In the genomic region with DNA sequence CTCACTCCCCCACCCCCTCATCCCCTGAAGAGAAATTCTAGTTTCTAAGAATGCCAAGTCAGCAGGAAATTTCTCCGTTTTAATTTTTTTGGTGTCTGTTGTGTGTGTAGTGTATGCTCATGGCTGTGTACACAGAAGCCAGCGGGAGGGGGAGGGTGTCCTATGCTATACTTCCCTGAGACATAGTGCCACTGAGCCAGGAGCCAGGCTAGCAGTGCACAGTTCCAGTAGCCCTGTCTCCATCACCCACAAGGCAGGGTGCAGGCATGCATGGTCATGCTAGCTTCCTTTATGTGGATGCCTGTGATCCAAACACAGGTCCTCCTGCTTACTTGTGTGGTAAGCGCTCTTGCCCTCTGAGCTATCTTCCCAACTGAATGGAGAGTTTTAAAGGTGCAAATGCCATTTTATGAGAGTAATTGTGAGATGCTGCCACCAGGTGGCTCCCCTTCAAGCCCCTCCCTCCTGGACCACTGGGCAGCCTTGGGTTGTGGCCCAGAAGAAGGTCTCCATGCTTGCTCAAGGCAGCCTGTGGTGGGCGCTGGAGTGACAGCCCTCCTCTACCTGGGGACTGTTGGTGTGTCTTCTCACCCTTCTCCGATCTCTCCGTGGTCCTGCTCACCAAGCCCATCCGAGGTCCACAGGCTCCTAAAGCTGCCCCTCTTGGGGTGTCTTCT, we compare ENCODE assay signal across 13 mouse cellular contexts.
DNase-seq lines count a peak whose midpoint lies in the region; ATAC-seq and TF ChIP-seq lines count a peak whose summit lies in the region.
"Had no signal": no experiment of that assay in that cellular context is flagged by ENCODE, and none has a peak within 500 bp of the region (broad histone marks: within the 10 kb centered on the region; RNA-seq: fewer than 3 reads in every experiment).

No protein-coding gene starts in this region.

- peak; percentile 64 for TF ChIP-seq CTCF in layer of hippocampus, adult 2 months (conservative IDR thresholded peaks at IDR 0.05)

- H3K4me3 ChIP-seq in layer of hippocampus, adult 2 months = no peak overlapping the region
- H3K4me3 ChIP-seq: limb, embryonic 12.5 days had no signal

- H3K27ac ChIP-seq in layer of hippocampus, adult 2 months = no peak overlapping the region
- H3K27ac ChIP-seq: limb, embryonic 12.5 days had no signal

- ATAC-seq in monocyte, adult 5-6 weeks (replicated peaks; ENCODE audit: insufficient number of reproducible peaks, low FRiP score, low TSS enrichment, poor library complexity, severe bottlenecking) = no peak

- DNase-seq in embryo, embryonic 10 days (ENCODE audit: low spot score) = peak; percentile 30
- DNase-seq in embryo, embryonic 9.5 days (ENCODE audit: extremely low spot score) = no peak
- no peak for DNase-seq in layer of hippocampus, adult 2 months (ENCODE audit: low spot score in 2 of 2)
- no peak for DNase-seq in layer of hippocampus, postnatal 25 days (ENCODE audit: extremely low spot score in 1 of 2, low spot score in 1 of 2)
- peak; percentile 55 for DNase-seq in testis, postnatal 10 days (ENCODE audit: low spot score)
- DNase-seq in testis, postnatal 14 days (ENCODE audit: low spot score) = no peak
- no peak for DNase-seq in urinary bladder, postnatal 25 days (ENCODE audit: low spot score)
- DNase-seq: B cell, adult 2 months; gastrocnemius, postnatal 14 days; lung, postnatal 14 days; spleen, adult 18-20 months had no signal

Comparison
In these comparisons a context has a peak if more than half of its experiments do, and no peak if none do; other contexts are left out.
1. DNase-seq: peak in embryo, embryonic 10 days (single experiment) and testis, postnatal 10 days (single experiment); none in embryo, embryonic 9.5 days (single experiment), layer of hippocampus, adult 2 months (0 of 2), layer of hippocampus, postnatal 25 days (0 of 2), testis, postnatal 14 days (single experiment) and urinary bladder, postnatal 25 days (single experiment).